Comparison of ENCODE assay signal across 21 mouse cellular contexts in genomic region chr1:57718409-57718808, GRCm38 (mm10). TPM values are rescaled to one million over a fixed set of nuclear protein-coding genes. Genes with fewer than 3 reads are reported as not detected.
"Had no signal": no experiment of that assay in that cellular context is flagged by ENCODE, and none has a peak within 500 bp of the region (broad histone marks: within the 10 kb centered on the region; RNA-seq: fewer than 3 reads in every experiment).

No protein-coding gene starts in this region.

- H3K9ac ChIP-seq: limb, embryonic 12.5 days; limb, embryonic 15.5 days; liver, embryonic 14.5 days; liver, postnatal 0 days; midbrain, embryonic 12.5 days; midbrain, embryonic 15.5 days; neural tube, embryonic 13.5 days; stomach, embryonic 15.5 days had no signal

- H3K4me1 ChIP-seq: limb, embryonic 12.5 days; midbrain, embryonic 12.5 days; midbrain, embryonic 15.5 days; neural tube, embryonic 13.5 days had no signal

- H3K36me3 ChIP-seq: limb, embryonic 12.5 days; limb, embryonic 15.5 days; midbrain, embryonic 12.5 days; midbrain, embryonic 15.5 days; neural tube, embryonic 13.5 days; stomach, embryonic 15.5 days had no signal

- H3K9me3 ChIP-seq: limb, embryonic 12.5 days; limb, embryonic 15.5 days; midbrain, embryonic 12.5 days; midbrain, embryonic 15.5 days; neural tube, embryonic 13.5 days; stomach, embryonic 15.5 days had no signal

- ATAC-seq: intestine, postnatal 0 days; liver, postnatal 0 days; midbrain, embryonic 15.5 days had no signal

- H3K4me3 ChIP-seq: limb, embryonic 12.5 days; limb, embryonic 15.5 days; midbrain, embryonic 12.5 days; midbrain, embryonic 15.5 days; neural tube, embryonic 13.5 days; stomach, embryonic 15.5 days had no signal

- H3K4me2 ChIP-seq: limb, embryonic 12.5 days; limb, embryonic 15.5 days; liver, embryonic 11.5 days; midbrain, embryonic 12.5 days; midbrain, embryonic 15.5 days; neural tube, embryonic 13.5 days; stomach, embryonic 15.5 days had no signal

- DNase-seq: kidney, postnatal 10 days; left cerebral cortex, postnatal 4 days; liver, postnatal 0 days; lung, postnatal 14 days; lung, postnatal 4 days; right cerebral cortex, adult 18-20 months; right cerebral cortex, postnatal 14 days; right cerebral cortex, postnatal 4 days; thymus, adult 18-20 months; thymus, postnatal 36 days had no signal

- H3K27ac ChIP-seq: limb, embryonic 12.5 days; limb, embryonic 15.5 days; liver, embryonic 14.5 days; midbrain, embryonic 12.5 days; midbrain, embryonic 15.5 days; neural tube, embryonic 13.5 days; stomach, embryonic 15.5 days had no signal

- H3K27me3 ChIP-seq: limb, embryonic 12.5 days; limb, embryonic 15.5 days; midbrain, embryonic 12.5 days; midbrain, embryonic 15.5 days; neural tube, embryonic 13.5 days; stomach, embryonic 15.5 days had no signal

RNA-seq across cellular contexts. Expression of gene Spats2l, which starts 55.6 kb away (rescaled TPM):
- total RNA-seq: megakaryocyte progenitor cell, adult 5-6 weeks; megakaryocyte-erythroid progenitor cell, adult 5-6 weeks had no signal
